Mouse (Mus musculus) bone marrow, adult 2 months (tissue): ENCODE measurements around the gene Mgat5b. TPM values are rescaled to one million over a fixed set of nuclear protein-coding genes. Genes with fewer than 3 reads are reported as not detected.

ENCODE experiments used
- H3K27ac ChIP-seq: fragments of 200-500 bp; 2 replicates; pipeline ENCODE4 v1.5.1; 2012; ENCODE audit warnings: low read depth, mild to moderate bottlenecking, control low read depth, inconsistent platforms, low read length; ENCODE audit not compliant: control insufficient read depth, poor library complexity, insufficient read depth
- H3K4me1 ChIP-seq: fragments of 200-500 bp; 2 replicates; pipeline ENCODE4 v1.6.1; 2011; ENCODE audit warnings: low read length; ENCODE audit not compliant: control insufficient read depth, insufficient read depth
- H3K4me3 ChIP-seq: fragments of 200-500 bp; replicated peaks from 2 replicates; pipeline ENCODE3; 2011; ENCODE audit warnings: mild to moderate bottlenecking, low read depth, low read length, control low read depth; ENCODE audit not compliant: control insufficient read depth
- CTCF ChIP-seq: fragments of 200-500 bp; IDR thresholded peaks from 2 replicates; pipeline ENCODE4 v1.5.1; 2011; ENCODE audit warnings: low read length, control low read depth; ENCODE audit not compliant: control insufficient read depth, insufficient read depth
- POLR2A ChIP-seq: fragments of 200-500 bp; IDR thresholded peaks from 2 replicates; pipeline ENCODE4 v1.6.1; 2011; ENCODE audit warnings: low read depth, mild to moderate bottlenecking, control low read depth, low read length, borderline replicate concordance; ENCODE audit not compliant: control insufficient read depth
- WGBS: fragments of 180-500 bp; shearing (Covaris S2); methylation state at CpG from one replicate; pipeline ENCODE4 v1.1.7; 2018; 5-methylcytosine and 5-hydroxymethylcytosine counted together
- polyA plus RNA-seq: library from polyadenylated mRNA; stranded (reverse); fragments of >200 nt; gene quantifications from 2 replicates; pipeline ENCODE4 v1.2.4, GENCODE M21; 2011; ENCODE audit warnings: low replicate concordance; ENCODE audit not compliant: missing spikeins, insufficient read depth, insufficient read length

Gene Mgat5b
- polyA plus RNA-seq, 1 experiment: not detected

DNA sequence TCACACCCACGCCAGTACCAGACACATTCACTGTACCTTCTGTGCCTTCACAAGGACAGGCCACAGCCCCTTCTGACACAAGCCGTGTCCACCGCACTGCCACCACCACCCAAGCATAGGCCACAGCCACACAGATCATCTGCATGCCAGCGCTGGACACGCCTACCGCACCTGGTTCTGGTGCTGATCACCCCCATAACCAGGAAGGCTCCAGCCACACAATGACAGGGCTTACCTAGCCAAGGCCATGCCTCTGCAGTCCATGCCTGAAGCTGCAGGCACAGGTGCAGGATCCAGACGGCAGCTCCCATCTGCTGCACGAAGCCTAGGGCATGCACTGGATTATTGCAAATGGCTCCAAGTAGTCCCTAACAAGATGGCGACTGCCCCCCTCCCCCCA lies 54.8 kb downstream of the Mgat5b start:
- H3K27ac ChIP-seq: no peak overlapping the region
- H3K4me1 ChIP-seq: no peaks in the 10 kb centered on the region
- no peak overlapping the region for H3K4me3 ChIP-seq
- WGBS: 85% methylated on average over 9 of the region's 9 CpGs
- no peak for TF ChIP-seq CTCF
- TF ChIP-seq POLR2A: no peak

DNA sequence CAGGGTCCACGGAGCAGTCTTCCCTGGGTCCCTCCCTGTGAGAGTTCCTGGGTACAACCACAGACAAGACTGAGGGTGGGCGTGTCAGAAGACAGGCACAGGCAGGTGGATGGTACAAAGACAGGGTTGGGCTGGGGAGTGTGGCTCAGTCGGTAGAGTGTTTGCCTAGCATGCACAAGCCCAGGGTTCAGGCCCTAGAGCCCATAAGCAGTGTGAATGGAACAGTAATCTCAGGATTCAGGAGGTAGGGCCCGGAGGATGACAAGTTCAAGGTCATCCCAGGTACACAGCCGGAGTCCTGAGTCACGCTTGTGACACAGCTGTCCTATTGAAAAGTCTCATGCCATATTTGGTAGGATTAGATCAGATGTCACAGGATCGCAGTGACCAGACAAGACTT lies 55.7 kb downstream of the Mgat5b start:
- no peak overlapping the region for H3K27ac ChIP-seq
- no peak for TF ChIP-seq POLR2A
- TF ChIP-seq CTCF: no peak
- H3K4me1 ChIP-seq: no peaks in the 10 kb centered on the region
- WGBS: 86% methylated on average over 7 of the region's 7 CpGs
- no peak overlapping the region for H3K4me3 ChIP-seq

DNA sequence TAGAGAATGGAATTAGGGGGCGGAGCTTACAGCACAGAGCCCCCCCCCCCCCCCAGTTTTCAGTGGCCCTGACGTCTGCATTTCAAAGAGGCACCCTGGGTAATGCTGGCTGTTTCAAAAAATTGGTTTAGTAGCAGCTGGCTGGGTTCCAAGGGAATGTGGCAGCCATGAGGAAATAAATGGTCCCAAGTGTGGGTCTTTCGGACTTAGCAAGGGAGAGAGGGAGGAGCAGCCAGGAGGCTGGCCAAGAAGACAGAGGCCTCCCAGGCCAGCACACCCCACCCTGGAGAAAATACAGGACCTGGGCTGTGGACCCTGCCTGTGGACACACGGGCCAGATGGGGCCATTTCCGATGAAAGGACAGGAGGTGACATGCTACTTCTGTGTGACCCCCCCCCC lies 61.6 kb downstream of the Mgat5b start:
- WGBS: 30% methylated on average over 5 of the region's 5 CpGs

DNA sequence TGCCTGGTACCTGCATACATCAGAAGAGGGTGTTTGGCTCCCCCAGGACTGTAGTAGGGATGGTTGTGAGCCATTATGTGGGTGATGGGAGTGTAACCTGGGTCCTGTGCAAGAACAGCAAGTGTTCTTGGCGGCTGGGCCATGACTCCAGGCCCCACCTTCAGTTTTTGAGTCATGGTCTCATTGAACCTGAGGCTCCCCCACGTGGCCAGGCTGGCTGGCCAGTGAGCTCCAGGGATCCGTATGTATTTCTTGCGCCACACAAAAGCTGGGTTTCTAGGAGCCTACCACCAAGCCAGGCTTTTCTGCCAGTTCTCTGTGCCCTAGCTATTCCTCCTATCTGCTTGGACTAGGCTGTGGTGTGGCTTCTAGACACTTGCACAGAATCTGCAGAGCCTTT lies 63.9 kb downstream of the Mgat5b start:
- TF ChIP-seq POLR2A: no peak
- no peak for TF ChIP-seq CTCF
- H3K27ac ChIP-seq: no peak overlapping the region
- no peaks in the 10 kb centered on the region; the same call in none of the 2 replicates for H3K4me1 ChIP-seq
- no peak overlapping the region for H3K4me3 ChIP-seq
- WGBS: 44% methylated on average over 4 of the region's 4 CpGs

More for the DNA sequence above, 61.6 kb downstream of the Mgat5b start:
- TF ChIP-seq CTCF (no peak), POLR2A (no peak)
- Histone ChIP-seq H3K4me1 (no peaks in the 10 kb centered on the region; the same call in 1 of the 2 replicates), H3K4me3 (no peak overlapping the region), H3K27ac (no peak overlapping the region)

DNA sequence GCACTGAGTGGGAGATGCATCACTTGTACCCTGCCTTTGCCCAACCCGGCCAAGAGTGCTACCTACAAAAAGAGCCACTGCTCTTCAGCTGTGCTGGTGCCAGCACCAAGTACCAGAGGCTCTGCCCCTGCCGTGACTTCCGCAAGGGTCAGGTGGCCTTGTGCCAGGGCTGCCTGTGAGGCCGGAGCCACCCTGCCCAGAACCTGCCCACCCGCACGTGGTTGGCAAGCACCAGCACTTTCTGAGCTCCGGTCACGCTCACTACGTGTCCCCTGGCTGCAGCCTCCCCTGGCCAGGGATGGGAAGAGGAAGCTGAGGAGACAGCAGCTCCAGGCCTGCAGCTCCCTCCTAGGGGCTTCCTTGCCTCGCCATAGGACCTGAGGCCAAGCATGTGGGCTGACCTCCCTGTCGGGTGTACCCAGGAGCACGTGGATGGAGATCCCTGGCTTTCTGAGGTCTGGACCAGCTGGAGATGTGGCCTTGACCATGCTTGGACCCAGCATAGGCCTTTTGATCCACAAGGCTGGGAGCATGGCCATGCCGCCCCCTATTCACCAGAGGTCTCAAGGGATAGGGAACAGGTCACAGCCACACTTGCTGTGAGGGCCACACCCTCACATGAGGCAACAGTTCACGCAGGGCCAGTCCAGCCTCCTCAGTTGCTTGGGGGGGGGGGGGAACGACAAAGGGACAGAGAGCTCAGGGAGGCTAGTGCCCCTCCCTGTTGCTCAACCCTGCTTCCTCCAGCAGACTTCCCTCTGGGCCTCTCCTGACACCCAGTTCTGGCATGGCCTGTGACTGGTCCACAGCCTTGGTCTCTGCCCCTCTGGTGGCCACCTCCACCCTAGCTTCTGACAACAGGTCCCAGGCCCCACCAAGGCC lies 67.1 kb downstream of the Mgat5b start:
- WGBS: 58% methylated on average over 15 of the region's 15 CpGs
- H3K27ac ChIP-seq: peak overlapping the region; percentile 71
- TF ChIP-seq CTCF (no peak), POLR2A (0 out of 2 replicates have a peak, but pooled peaks have one; percentile 10)
- H3K4me1 ChIP-seq: no peaks in the 10 kb centered on the region; the same call in none of the 2 replicates
- no peak overlapping the region for H3K4me3 ChIP-seq

DNA sequence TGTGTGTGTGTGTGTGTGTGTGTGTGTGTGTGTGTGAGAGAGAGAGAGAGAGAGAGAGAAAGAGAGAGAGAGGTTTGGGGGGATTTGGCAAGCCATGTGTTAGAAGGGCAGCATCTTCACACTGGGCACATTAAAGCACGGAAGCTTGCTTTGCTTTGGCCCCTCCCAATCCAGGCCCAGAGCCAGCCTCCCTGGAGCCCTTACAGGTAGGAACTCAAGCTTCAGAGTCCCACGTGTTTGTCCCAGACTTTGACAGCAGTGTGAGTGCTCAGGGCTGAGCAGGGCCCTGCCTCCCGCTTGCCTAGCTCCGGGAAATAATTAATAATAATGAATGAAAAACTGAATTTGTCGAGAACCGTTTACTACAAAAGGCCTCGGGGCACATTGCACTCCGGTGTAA lies 69.5 kb downstream of the Mgat5b start:
- Histone ChIP-seq H3K4me1 (no peaks in the 10 kb centered on the region; the same call in none of the 2 replicates), H3K4me3 (no peak overlapping the region), H3K27ac (no peak overlapping the region)
- WGBS: 72% methylated on average over 8 of the region's 8 CpGs
- TF ChIP-seq POLR2A (no peak), CTCF (no peak)

DNA sequence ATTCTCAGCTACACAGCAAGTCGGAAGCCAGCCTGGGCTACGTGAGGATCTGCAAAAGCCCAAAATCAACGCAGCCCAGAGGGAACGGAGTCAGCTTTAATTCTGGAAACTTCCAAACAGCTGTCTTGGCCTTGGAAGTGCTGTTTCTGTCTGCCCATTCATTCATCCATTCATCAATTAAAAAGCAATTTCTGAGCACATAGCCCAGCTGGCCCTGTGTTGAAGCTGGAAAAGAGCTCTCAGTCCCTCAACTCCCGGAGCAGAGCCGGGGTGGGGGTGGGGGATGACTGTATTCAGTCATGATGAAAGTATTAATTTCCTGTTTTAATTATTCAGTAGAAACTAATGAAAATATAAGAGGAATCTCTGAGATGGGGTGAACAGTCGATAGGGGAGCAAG lies 71.6 kb downstream of the Mgat5b start:
- no peaks in the 10 kb centered on the region; the same call in none of the 2 replicates for H3K4me1 ChIP-seq
- TF ChIP-seq POLR2A: no peak
- WGBS: 76% methylated on average over 7 of the region's 7 CpGs
- H3K4me3 ChIP-seq: no peak overlapping the region
- no peak overlapping the region for H3K27ac ChIP-seq

DNA sequence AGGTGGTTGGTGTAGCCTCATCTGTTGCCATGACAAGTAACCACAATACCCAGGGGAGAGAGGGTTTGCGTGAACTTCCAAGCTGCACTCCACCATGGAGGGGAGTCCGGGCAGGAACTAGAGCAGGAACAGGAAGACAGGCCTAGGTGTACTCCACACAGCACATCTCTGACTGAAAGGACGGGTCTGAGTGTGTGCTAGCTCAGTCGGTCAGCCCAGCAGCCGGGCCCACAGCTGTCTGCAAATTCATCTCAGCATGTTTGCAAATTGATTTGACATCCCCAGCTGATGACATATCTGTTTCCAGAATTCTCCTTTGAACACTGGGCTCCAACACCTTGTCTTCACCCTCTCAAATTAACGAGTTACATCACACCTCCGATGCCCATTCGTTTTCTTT lies 72.7 kb downstream of the Mgat5b start:
- Histone ChIP-seq H3K27ac (no peak overlapping the region), H3K4me3 (no peak overlapping the region), H3K4me1 (no peaks in the 10 kb centered on the region; the same call in 1 of the 2 replicates)
- 75% methylated on average over 8 of the region's 8 CpGs for WGBS
- TF ChIP-seq CTCF (no peak), POLR2A (no peak)
